Mouse (Mus musculus) kidney, postnatal 0 days (tissue): ENCODE data around the gene Nodal. TPM values are rescaled to one million over a fixed set of nuclear protein-coding genes. Genes with fewer than 3 reads are reported as not detected.

Source experiments
- ATAC-seq: fragments of 200-750 bp; cut with Nextera tagmentation; replicated peaks from 2 replicates; pipeline ENCODE4 v1.8.0; 2017; ENCODE audit warnings: low read depth, moderate number of reproducible peaks, moderate TSS enrichment, moderate library complexity; ENCODE audit not compliant: low FRiP score
- DNase-seq: peaks from one replicate; pipeline ENCODE4 v3.0.0-alpha.2; 2016; ENCODE audit warnings: low spot score
- H3K27ac ChIP-seq: fragments of 300-500 bp; sonication (generic); 2 replicates; pipeline ENCODE4 v1.5.1; 2014; ENCODE audit warnings: mild to moderate bottlenecking
- H3K27me3 ChIP-seq: fragments of 300-500 bp; sonication (generic); 2 replicates; pipeline ENCODE4 v1.6.1; 2014; ENCODE audit warnings: low read length, mixed read lengths; ENCODE audit not compliant: insufficient read depth
- H3K36me3 ChIP-seq: fragments of 300-500 bp; sonication (generic); 2 replicates; pipeline ENCODE4 v1.6.1; 2014; ENCODE audit warnings: low read length, mixed read lengths; ENCODE audit not compliant: insufficient read depth
- H3K4me1 ChIP-seq: fragments of 300-500 bp; sonication (generic); replicated peaks from 2 replicates; pipeline ENCODE4 v1.6.1; 2014; ENCODE audit warnings: antibody characterized with exemption, low read length, mixed read lengths; ENCODE audit not compliant: insufficient read depth
- H3K4me2 ChIP-seq: fragments of 300-500 bp; sonication (generic); 2 replicates; pipeline ENCODE4 v1.6.1; 2014; ENCODE audit warnings: mild to moderate bottlenecking, low read length, moderate library complexity, mixed read lengths
- H3K4me3 ChIP-seq: fragments of 300-500 bp; sonication (generic); replicated peaks from 2 replicates; pipeline ENCODE4 v1.5.1; 2014; ENCODE audit warnings: low read depth, low read length
- H3K9ac ChIP-seq: fragments of 300-500 bp; sonication (generic); 2 replicates; pipeline ENCODE4 v1.6.1; 2014; ENCODE audit warnings: low read depth, low read length
- H3K9me3 ChIP-seq: fragments of 300-500 bp; sonication (generic); replicated peaks from 2 replicates; pipeline ENCODE4 v1.6.1; 2016; ENCODE audit warnings: low read length, inconsistent platforms, mixed read lengths
- CTCF ChIP-seq: IDR thresholded peaks from 2 replicates; pipeline ENCODE4 v1.5.1; 2016; ENCODE audit warnings: antibody characterized with exemption, low read depth, mild to moderate bottlenecking, moderate library complexity
- WGBS: fragments of 180-500 bp; shearing (Covaris S2); extraction: QIAGEN DNeasy Blood & Tissue Kit; methylation state at CpG from one replicate; pipeline ENCODE4 v1.1.7; 2014; 5-methylcytosine and 5-hydroxymethylcytosine counted together
- polyA plus RNA-seq: library from polyadenylated mRNA; unstranded; fragments of >200 nt; fragmentation: Nextera tagmentation; extraction: Ambion mirVana; gene quantifications from 2 replicates; pipeline ENCODE4 v1.2.1, GENCODE M21; 2015

Nodal gene
- polyA plus RNA-seq, 1 experiment from 2014 or later = 0.36 TPM

- no peak overlapping the region for H3K9ac ChIP-seq
- DNase-seq = peak; percentile 83
- ATAC-seq = peak; percentile 47
- no peaks in the 10 kb centered on the region for H3K9me3 ChIP-seq
- H3K4me2 ChIP-seq = 0 out of 2 replicates have a peak overlapping the region, but pooled peaks have one; percentile 11
- peak overlapping the region; percentile 55 for H3K27ac ChIP-seq
- no peaks in the 10 kb centered on the region for H3K27me3 ChIP-seq
- TF ChIP-seq CTCF = no peak
- no peaks in the 10 kb centered on the region for H3K36me3 ChIP-seq
- H3K4me3 ChIP-seq = no peak overlapping the region
- WGBS = 33% methylated on average over 6 of the region's 6 CpGs
- H3K4me1 ChIP-seq = peaks cover 54% of the 10 kb centered on the region
Measured at GRCm38 (mm10) chr10:61374771-61375481, 42.8 kb upstream of the Nodal start.

- no peak overlapping the region for H3K27ac ChIP-seq
- no peak overlapping the region for H3K9ac ChIP-seq
- no peaks in the 10 kb centered on the region for H3K27me3 ChIP-seq
- H3K4me1 ChIP-seq = peaks cover 37% of the 10 kb centered on the region
- no peak for TF ChIP-seq CTCF
- H3K9me3 ChIP-seq = no peaks in the 10 kb centered on the region
- H3K4me2 ChIP-seq = no peak overlapping the region
- ATAC-seq = no peak
- DNase-seq = no peak
- no peak overlapping the region for H3K4me3 ChIP-seq
- WGBS = 88% methylated on average over 5 of the region's 5 CpGs
- no peaks in the 10 kb centered on the region for H3K36me3 ChIP-seq
Measured at GRCm38 (mm10) chr10:61378050-61378449, 39.7 kb upstream of the Nodal start.

GRCm38 (mm10) chr10:61378698-61379097, 39.1 kb upstream of the Nodal start:
- H3K9ac ChIP-seq = no peak overlapping the region
- WGBS = 77% methylated on average over 5 of the region's 5 CpGs
- DNase-seq = no peak
- no peaks in the 10 kb centered on the region for H3K9me3 ChIP-seq
- H3K4me3 ChIP-seq = no peak overlapping the region
- no peaks in the 10 kb centered on the region for H3K27me3 ChIP-seq
- no peak overlapping the region for H3K27ac ChIP-seq
- no peak for ATAC-seq
- TF ChIP-seq CTCF = no peak
- H3K36me3 ChIP-seq = no peaks in the 10 kb centered on the region
- H3K4me1 ChIP-seq = peaks cover 35% of the 10 kb centered on the region
- no peak overlapping the region for H3K4me2 ChIP-seq

- DNase-seq (no peak), ATAC-seq (no peak)
- H3K9ac ChIP-seq = no peak overlapping the region
- H3K36me3 ChIP-seq = no peaks in the 10 kb centered on the region
- H3K4me2 ChIP-seq = peak overlapping the region; percentile 87
- 87% methylated on average over 13 of the region's 13 CpGs for WGBS
- H3K4me3 ChIP-seq = no peak overlapping the region
- no peaks in the 10 kb centered on the region for H3K27me3 ChIP-seq
- peaks cover 33% of the 10 kb centered on the region; the same call in 1 of the 2 replicates for H3K4me1 ChIP-seq
- no peaks in the 10 kb centered on the region for H3K9me3 ChIP-seq
- H3K27ac ChIP-seq = no peak overlapping the region
- no peak for TF ChIP-seq CTCF
Measured at GRCm38 (mm10) chr10:61379340-61380040, 38.3 kb upstream of the Nodal start.

- peak overlapping the region; percentile 87 for H3K4me2 ChIP-seq
- no peak overlapping the region for H3K27ac ChIP-seq
- H3K9ac ChIP-seq = peak overlapping the region; percentile 32; the same call in 1 of the 2 replicates
- 20% methylated on average over 9 of the region's 9 CpGs for WGBS
- ATAC-seq (no peak), DNase-seq (no peak)
- peaks cover 28% of the 10 kb centered on the region; the same call in 1 of the 2 replicates for H3K4me1 ChIP-seq
- H3K36me3 ChIP-seq = no peaks in the 10 kb centered on the region
- TF ChIP-seq CTCF = no peak
- H3K9me3 ChIP-seq = no peaks in the 10 kb centered on the region
- H3K27me3 ChIP-seq = no peaks in the 10 kb centered on the region
- H3K4me3 ChIP-seq = no peak overlapping the region
Measured at GRCm38 (mm10) chr10:61380186-61380585, 37.6 kb upstream of the Nodal start.

- no peak for DNase-seq
- peaks cover 28% of the 10 kb centered on the region; the same call in 1 of the 2 replicates for H3K4me1 ChIP-seq
Measured at GRCm38 (mm10) chr10:61381823-61382222, 35.9 kb upstream of the Nodal start.

More at GRCm38 (mm10) chr10:61381823-61382222, 35.9 kb upstream of the Nodal start:
- Histone ChIP-seq H3K36me3 (no peaks in the 10 kb centered on the region), H3K9ac (peak overlapping the region; percentile 71; the same call in 1 of the 2 replicates), H3K4me2 (peak overlapping the region; percentile 87), H3K4me3 (peak overlapping the region; percentile 60), H3K27me3 (no peaks in the 10 kb centered on the region), H3K27ac (no peak overlapping the region), H3K9me3 (no peaks in the 10 kb centered on the region)
- ATAC-seq = no peak
- no peak for TF ChIP-seq CTCF
- WGBS = 10% methylated on average over 8 of the region's 8 CpGs
